ENCODE assay signal across 8 mouse cellular contexts in genomic region chr3:31061786-31062120, GRCm38 (mm10). TPM values are rescaled to one million over a fixed set of nuclear protein-coding genes. Genes with fewer than 3 reads are reported as not detected.
DNase-seq lines count a peak whose midpoint lies in the region; ATAC-seq and TF ChIP-seq lines count a peak whose summit lies in the region.

No protein-coding gene starts in this region.

- H3K27me3 ChIP-seq in kidney, postnatal 0 days (ENCODE audit: insufficient read depth, low read length) = no peaks in the 10 kb centered on the region
- no peaks in the 10 kb centered on the region for H3K27me3 ChIP-seq in MEL (ENCODE audit: control insufficient read depth in 1 of 2, insufficient read depth in 2 of 2, low read length in 2 of 2)
- H3K27me3 ChIP-seq in intestine, postnatal 0 days (replicated peaks; ENCODE audit: control insufficient read depth, insufficient read depth, low read length) = no peaks in the 10 kb centered on the region
- no peaks in the 10 kb centered on the region for H3K27me3 ChIP-seq in neural tube, embryonic 15.5 days (replicated peaks)

- no peaks in the 10 kb centered on the region for H3K4me1 ChIP-seq in kidney, postnatal 0 days (replicated peaks; ENCODE audit: insufficient read depth, low read length)
- peaks cover 0 to 4% of the 10 kb centered on the region in 2 experiments; a peak in 1 of 4 replicates for H3K4me1 ChIP-seq in MEL (ENCODE audit: control insufficient read depth in 1 of 2, insufficient read depth in 2 of 2, low read length in 2 of 2)
- no peaks in the 10 kb centered on the region for H3K4me1 ChIP-seq in intestine, postnatal 0 days (replicated peaks; ENCODE audit: control insufficient read depth, insufficient read depth, low read length)
- H3K4me1 ChIP-seq in neural tube, embryonic 15.5 days = no peaks in the 10 kb centered on the region

- no peak for ATAC-seq in kidney, postnatal 0 days (replicated peaks; ENCODE audit: low FRiP score, low read depth)
- ATAC-seq in intestine, postnatal 0 days = no peak
- ATAC-seq in neutrophil, adult 5-6 weeks (ENCODE audit: extremely low read depth, insufficient number of reproducible peaks, low FRiP score, poor library complexity, severe bottlenecking) = peak; percentile 40; the same call in 1 of the 2 replicates
- ATAC-seq in neural tube, embryonic 15.5 days (ENCODE audit: low FRiP score) = no peak
- no peak for ATAC-seq in monocyte, adult 5-6 weeks (replicated peaks; ENCODE audit: insufficient number of reproducible peaks, low FRiP score, low TSS enrichment, poor library complexity, severe bottlenecking)

- TF ChIP-seq EP300 in MEL (IDR thresholded peaks at IDR 0.05; ENCODE audit: low read depth in 1 of 2, low read length in 2 of 2) = no peak

- peak; percentile 40; the same call in 1 of the 2 replicates for TF ChIP-seq CTCF in kidney, postnatal 0 days (IDR thresholded peaks at IDR 0.05; ENCODE audit: low read depth)
- TF ChIP-seq CTCF in MEL (IDR thresholded peaks at IDR 0.05 in 2 of 3, conservative IDR thresholded peaks at IDR 0.05 in 1 of 3; ENCODE audit: control insufficient read depth in 1 of 3, insufficient read depth in 1 of 3, low read depth in 2 of 3, low read length in 3 of 3, poor library complexity in 1 of 3, severe bottlenecking in 1 of 3) = peak; percentile 41 to 66 (median 59); a peak in 5 of 6 replicates
- peak; percentile 47 for TF ChIP-seq CTCF in intestine, postnatal 0 days (IDR thresholded peaks at IDR 0.05; ENCODE audit: low read depth)

- no peak overlapping the region for H3K4me3 ChIP-seq in kidney, postnatal 0 days (replicated peaks; ENCODE audit: low read depth, low read length)
- H3K4me3 ChIP-seq in MEL (ENCODE audit: control insufficient read depth in 1 of 2, insufficient read depth in 1 of 2, low read depth in 2 of 2, low read length in 2 of 2) = peak overlapping the region; percentile 62 to 92
- no peak overlapping the region for H3K4me3 ChIP-seq in intestine, postnatal 0 days (ENCODE audit: low read depth, low read length)
- H3K4me3 ChIP-seq in neural tube, embryonic 15.5 days (replicated peaks) = no peak overlapping the region

- TF ChIP-seq POLR2A in MEL (IDR thresholded peaks at IDR 0.05; ENCODE audit: control insufficient read depth in 1 of 2, insufficient read depth in 1 of 2, low read depth in 1 of 2, low read length in 2 of 2, poor library complexity in 1 of 2) = no peak

- no peak overlapping the region for H3K9ac ChIP-seq in kidney, postnatal 0 days (ENCODE audit: low read depth, low read length)
- H3K9ac ChIP-seq in MEL (ENCODE audit: control insufficient read depth, low read depth, low read length, poor library complexity, severe bottlenecking) = peak overlapping the region; percentile 72
- H3K9ac ChIP-seq in intestine, postnatal 0 days (ENCODE audit: low read depth, low read length) = no peak overlapping the region
- no peak overlapping the region for H3K9ac ChIP-seq in neural tube, embryonic 15.5 days (replicated peaks)

- H3K79me2 ChIP-seq in MEL (ENCODE audit: control insufficient read depth, insufficient read depth, low read length, poor library complexity) = no peaks in the 10 kb centered on the region; the same call in 1 of the 2 replicates

- TF ChIP-seq RAD21 in MEL (IDR thresholded peaks at IDR 0.05; ENCODE audit: low read depth, low read length) = peak; percentile 31

- DNase-seq in kidney, postnatal 0 days (ENCODE audit: low spot score) = no peak
- no peak for DNase-seq in kidney, postnatal 25 days
- DNase-seq in MEL (ENCODE audit: low read depth, low spot score) = peak; percentile 71
- no peak for DNase-seq in cerebellum, adult 9-10 months

- H3K4me2 ChIP-seq in kidney, postnatal 0 days (ENCODE audit: low read length) = no peak overlapping the region
- peak overlapping the region; percentile 9; the same call in 1 of the 2 replicates for H3K4me2 ChIP-seq in intestine, postnatal 0 days (replicated peaks; ENCODE audit: low read depth)
- H3K4me2 ChIP-seq in neural tube, embryonic 15.5 days = no peak overlapping the region

- peak overlapping the region; percentile 21; the same call in 1 of the 2 replicates for H3K27ac ChIP-seq in kidney, postnatal 0 days
- H3K27ac ChIP-seq in MEL (ENCODE audit: control insufficient read depth, low read depth, low read length) = peak overlapping the region; percentile 79
- no peak overlapping the region for H3K27ac ChIP-seq in intestine, postnatal 0 days (ENCODE audit: low read depth, low read length)
- H3K27ac ChIP-seq in neural tube, embryonic 15.5 days (replicated peaks) = no peak overlapping the region

- no peaks in the 10 kb centered on the region for H3K9me3 ChIP-seq in kidney, postnatal 0 days (replicated peaks; ENCODE audit: low read length)
- H3K9me3 ChIP-seq in MEL (replicated peaks; ENCODE audit: insufficient read depth, low read length) = no peaks in the 10 kb centered on the region
- H3K9me3 ChIP-seq in intestine, postnatal 0 days (ENCODE audit: control insufficient read depth) = no peaks in the 10 kb centered on the region
- H3K9me3 ChIP-seq in neural tube, embryonic 15.5 days (replicated peaks) = no peaks in the 10 kb centered on the region

- no peaks in the 10 kb centered on the region for H3K36me3 ChIP-seq in kidney, postnatal 0 days (ENCODE audit: insufficient read depth, low read length)
- H3K36me3 ChIP-seq in MEL (ENCODE audit: control insufficient read depth in 1 of 2, insufficient read depth in 2 of 2, low read length in 2 of 2) = peaks cover 0 to 4% of the 10 kb centered on the region in 2 experiments; a peak in 1 of 4 replicates
- no peaks in the 10 kb centered on the region for H3K36me3 ChIP-seq in intestine, postnatal 0 days (ENCODE audit: control insufficient read depth, insufficient read depth)
- H3K36me3 ChIP-seq in neural tube, embryonic 15.5 days = no peaks in the 10 kb centered on the region

- WGBS in kidney, postnatal 0 days = 74% methylated on average over 4 of the region's 4 CpGs
- 69% methylated on average over 4 of the region's 4 CpGs for WGBS in intestine, postnatal 0 days
- 73% methylated on average over 4 of the region's 4 CpGs for WGBS in neural tube, embryonic 15.5 days

TF ChIP-seq in MEL, 35 proteins besides CTCF, POLR2A, EP300 and RAD21:
- TF ChIP-seq GABPA (IDR thresholded peaks at IDR 0.05; ENCODE audit: low read depth, low read length) (no peak), E2F4 (IDR thresholded peaks at IDR 0.05; ENCODE audit: borderline replicate concordance, low read depth, low read length) (no peak), MYC (IDR thresholded peaks at IDR 0.05; ENCODE audit: low read depth, low read length) (0 out of 2 replicates have a peak, but pooled peaks have one; percentile 8), ZNF384 (IDR thresholded peaks at IDR 0.05; ENCODE audit: low read depth, low read length) (no peak), USF1 (IDR thresholded peaks at IDR 0.05; ENCODE audit: low read depth, low read length) (no peak), BHLHE40 (IDR thresholded peaks at IDR 0.05; ENCODE audit: borderline replicate concordance, low read depth, low read length) (no peak), MYB (IDR thresholded peaks at IDR 0.05; ENCODE audit: low read depth, low read length) (no peak), ELF1 (IDR thresholded peaks at IDR 0.05; ENCODE audit: low read depth, low read length) (no peak), HCFC1 (IDR thresholded peaks at IDR 0.05; ENCODE audit: low read depth, low read length) (no peak), ZMIZ1 (IDR thresholded peaks at IDR 0.05; ENCODE audit: low read depth, low read length) (no peak), SMC3 (IDR thresholded peaks at IDR 0.05; ENCODE audit: low read depth, low read length) (peak; percentile 53), CHD1 (IDR thresholded peaks at IDR 0.05; ENCODE audit: low read depth, low read length) (no peak)
TF ChIP-seq in MEL: peak in this region for 2.

RNA-seq across cellular contexts. Expression of gene Skil, which starts 33.1 kb away (rescaled TPM):
- polyA plus RNA-seq in kidney, postnatal 0 days (2015; fragmentation: Nextera tagmentation; extraction: Ambion mirVana) = 20.7 and 21.2 TPM in 2 replicates
- 7.4 and 7.5 TPM in 2 replicates for total RNA-seq in MEL (2012; rRNA removed)
- 1 to 10 TPM in 1 of 2 experiments, not detected in 1; 8.6 TPM for polyA plus RNA-seq in MEL (2012; ENCODE audit: insufficient read depth in 1 of 2, insufficient read length in 2 of 2, low read depth in 1 of 2, low replicate concordance in 2 of 2, missing spikeins in 1 of 2)
- polyA plus RNA-seq in intestine, postnatal 0 days (2015; fragmentation: Nextera tagmentation; extraction: Ambion mirVana) = 19.1 and 22.1 TPM in 2 replicates
- 80.4 and 87.1 TPM in 2 replicates for total RNA-seq in neutrophil, adult 5-6 weeks (2017)
- 21.3 and 23.2 TPM in 2 replicates for polyA plus RNA-seq in neural tube, embryonic 15.5 days (2015; fragmentation: Nextera tagmentation; extraction: Ambion mirVana)
- total RNA-seq in monocyte, adult 5-6 weeks (2017) = 160 to 207 TPM (median 169 TPM) in 3 replicates

Comparison
In these comparisons a context has a peak if more than half of its experiments do, and no peak if none do; other contexts are left out.
1. H3K27ac ChIP-seq: peak in kidney, postnatal 0 days (single experiment) and MEL (single experiment); none in intestine, postnatal 0 days (single experiment) and neural tube, embryonic 15.5 days (single experiment).
2. H3K4me3 ChIP-seq: peak in MEL (2 of 2); none in kidney, postnatal 0 days (single experiment), intestine, postnatal 0 days (single experiment) and neural tube, embryonic 15.5 days (single experiment).
3. Peak in every context shown above with its lines, with median percentiles within 50 percentile points of each other: CTCF ChIP-seq.